Mouse (Mus musculus) C2C12 (cell line): ENCODE measurements around the gene Chn2. TPM values are rescaled to one million over a fixed set of nuclear protein-coding genes. Genes with fewer than 3 reads are reported as not detected.

Experiments used
- H3K27me3 ChIP-seq: one replicate; pipeline ENCODE4 v1.6.1; 2011; ENCODE audit not compliant: control insufficient read depth, insufficient read depth, insufficient read length
- H3K36me3 ChIP-seq: one replicate; pipeline ENCODE4 v1.6.1; 2011; ENCODE audit not compliant: control insufficient read depth, insufficient read depth
- H3K4me3 ChIP-seq: one replicate; pipeline ENCODE4 v1.5.1; 2011; ENCODE audit warnings: mild to moderate bottlenecking, control low read depth; ENCODE audit not compliant: poor library complexity, insufficient read depth, severe bottlenecking
- H3K79me2 ChIP-seq: one replicate; pipeline ENCODE4 v1.6.1; 2011; ENCODE audit not compliant: control insufficient read depth, insufficient read depth
- H3K79me3 ChIP-seq: one replicate; pipeline ENCODE4 v1.6.1; 2011; ENCODE audit warnings: low read depth, control low read depth
- H3ac ChIP-seq: one replicate; pipeline ENCODE3; 2011; ENCODE audit warnings: low read depth; ENCODE audit not compliant: control insufficient read depth, insufficient read length
- CEBPB ChIP-seq: IDR thresholded peaks from one replicate; pipeline ENCODE4 v1.6.1; 2011; ENCODE audit warnings: low read depth, mild to moderate bottlenecking, control low read depth, moderate library complexity
- CTCF ChIP-seq: IDR thresholded peaks from one replicate; pipeline ENCODE4 v1.5.1; 2011; ENCODE audit not compliant: control insufficient read depth, insufficient read depth, insufficient read length
- FOSL1 ChIP-seq: IDR thresholded peaks from one replicate; pipeline ENCODE4 v1.8.0; 2011; ENCODE audit warnings: mild to moderate bottlenecking, low read length; ENCODE audit not compliant: poor library complexity, insufficient read depth, severe bottlenecking
- MAX ChIP-seq: IDR thresholded peaks from one replicate; pipeline ENCODE4 v1.6.1; 2011; ENCODE audit warnings: mild to moderate bottlenecking, control low read depth
- MYOD1 ChIP-seq: IDR thresholded peaks from one replicate; pipeline ENCODE4 v1.6.1; 2011; ENCODE audit warnings: low read depth; ENCODE audit not compliant: control insufficient read depth, insufficient read length
- MYOG ChIP-seq: IDR thresholded peaks from one replicate; pipeline ENCODE4 v1.6.1; 2011; ENCODE audit not compliant: control insufficient read depth, insufficient read length; ENCODE audit errors: extremely low read depth
- USF1 ChIP-seq: IDR thresholded peaks from one replicate; pipeline ENCODE4 v1.6.1; 2011; ENCODE audit warnings: low read depth, mild to moderate bottlenecking, control low read depth, moderate library complexity
- polyA plus RNA-seq: library from polyadenylated mRNA; unstranded; fragments of >200 nt; fragmentation: generic; extraction: Trizol; gene quantifications from one replicate; pipeline ENCODE4 v1.2.1, GENCODE M21; 2012; ENCODE audit warnings: missing spikeins

Chn2 gene
- polyA plus RNA-seq, 1 experiment, result 6.4 TPM

DNA sequence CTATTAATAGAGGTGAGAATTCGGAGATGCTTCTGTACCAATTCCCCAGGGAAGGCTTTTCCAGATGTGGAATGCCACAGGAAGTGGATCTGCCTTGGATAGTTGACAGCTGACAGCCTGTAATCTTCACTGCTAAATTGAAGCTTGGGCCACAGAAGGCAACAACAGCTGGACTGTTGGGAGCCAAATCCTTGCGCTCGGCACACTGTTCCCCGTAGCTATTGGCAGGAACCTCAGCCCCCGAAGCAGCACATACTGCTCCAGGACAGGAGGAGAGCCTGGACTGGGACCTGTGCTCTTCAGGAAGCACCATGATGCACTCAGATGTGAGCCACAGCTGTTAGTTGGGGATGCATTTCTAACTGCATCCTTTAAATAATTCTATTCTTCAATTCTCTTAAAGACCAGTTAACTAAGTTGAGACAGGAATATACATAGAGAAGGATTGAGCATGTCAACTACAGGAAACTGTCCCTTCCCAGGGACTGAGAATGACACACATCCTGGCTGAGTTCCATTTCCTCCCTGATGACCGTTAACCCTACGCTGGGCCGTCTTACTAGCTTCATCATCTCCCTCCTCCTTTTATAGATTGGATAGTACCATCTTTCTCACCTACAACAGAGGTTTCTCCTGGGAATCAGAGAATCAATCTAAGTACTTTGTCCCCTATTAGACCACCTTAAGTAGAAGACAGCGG, 64.1 kb downstream of the Chn2 start:
- no peak overlapping the region for H3ac ChIP-seq
- no peak for TF ChIP-seq FOSL1
- TF ChIP-seq MAX, result no peak
- TF ChIP-seq CEBPB, result no peak
- no peak for TF ChIP-seq MYOG
- no peak for TF ChIP-seq CTCF
- TF ChIP-seq USF1, result no peak
- no peak for TF ChIP-seq MYOD1
- no peaks in the 10 kb centered on the region for H3K36me3 ChIP-seq
- no peaks in the 10 kb centered on the region for H3K79me3 ChIP-seq
- H3K4me3 ChIP-seq, result no peak overlapping the region
- H3K27me3 ChIP-seq, result no peaks in the 10 kb centered on the region
- H3K79me2 ChIP-seq, result no peaks in the 10 kb centered on the region

DNA sequence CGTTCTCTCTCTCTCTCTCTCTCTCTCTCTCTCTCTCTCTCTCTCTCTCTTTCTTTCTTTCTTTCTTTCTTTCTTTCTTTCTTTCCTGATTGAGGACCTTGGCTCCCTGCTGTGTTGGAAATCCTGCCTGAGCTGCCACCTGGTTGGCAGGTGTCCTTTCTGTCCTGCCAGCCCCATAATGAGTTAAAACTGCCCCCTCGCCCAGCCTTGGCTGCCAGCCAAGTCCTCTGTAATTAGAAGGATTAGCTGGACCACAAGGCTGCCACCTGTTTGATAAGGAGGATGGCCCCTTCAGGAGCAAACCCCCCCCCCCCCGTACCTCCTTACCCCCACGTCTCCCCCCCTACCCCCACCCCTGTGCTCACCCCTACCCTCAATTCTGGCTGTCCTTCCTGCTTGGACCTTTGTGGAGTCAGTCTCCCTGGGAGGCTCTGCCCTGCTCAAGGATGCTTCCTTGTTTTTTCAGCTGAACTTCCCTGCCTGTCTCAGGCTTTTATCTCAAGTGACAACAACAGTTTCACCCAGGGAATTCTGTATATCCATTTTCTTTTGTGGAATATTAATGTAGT, 72.1 kb downstream of the Chn2 start:
- TF ChIP-seq MAX (no peak), CEBPB (no peak), MYOD1 (no peak), MYOG (no peak), FOSL1 (no peak), CTCF (no peak), USF1 (no peak)
- no peaks in the 10 kb centered on the region for H3K36me3 ChIP-seq
- H3K27me3 ChIP-seq, result no peaks in the 10 kb centered on the region
- no peaks in the 10 kb centered on the region for H3K79me2 ChIP-seq
- H3ac ChIP-seq, result no peak overlapping the region
- H3K4me3 ChIP-seq, result no peak overlapping the region
- peaks cover 2% of the 10 kb centered on the region for H3K79me3 ChIP-seq

DNA sequence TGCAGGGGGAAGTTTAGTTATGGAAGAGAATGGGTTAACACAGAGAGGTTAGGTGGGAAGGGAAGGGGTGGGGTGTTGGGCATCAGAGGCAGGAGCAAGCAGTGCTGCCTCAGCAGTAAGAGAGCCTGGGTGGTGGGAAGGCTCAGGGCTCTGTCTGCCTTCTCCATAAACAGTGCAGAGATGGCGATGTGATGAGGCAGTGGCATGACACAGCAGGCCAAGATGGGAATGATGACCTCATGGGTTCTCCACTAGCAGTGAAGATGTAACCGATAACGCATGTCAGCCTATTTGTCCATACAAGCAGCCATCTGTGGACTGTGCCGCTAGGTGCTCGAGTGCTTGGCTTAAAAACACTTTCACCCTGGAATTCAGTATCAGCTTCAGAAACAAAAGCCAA, 74.0 kb downstream of the Chn2 start:
- no peak overlapping the region for H3K4me3 ChIP-seq
- no peaks in the 10 kb centered on the region for H3K79me2 ChIP-seq
- H3ac ChIP-seq, result no peak overlapping the region
- no peak for TF ChIP-seq MYOD1
- TF ChIP-seq MAX, result no peak
- TF ChIP-seq CEBPB, result no peak
- TF ChIP-seq CTCF, result no peak
- no peak for TF ChIP-seq MYOG
- TF ChIP-seq USF1, result no peak
- TF ChIP-seq FOSL1, result no peak
- no peaks in the 10 kb centered on the region for H3K27me3 ChIP-seq
- no peaks in the 10 kb centered on the region for H3K36me3 ChIP-seq
- H3K79me3 ChIP-seq, result peaks cover 2% of the 10 kb centered on the region

DNA sequence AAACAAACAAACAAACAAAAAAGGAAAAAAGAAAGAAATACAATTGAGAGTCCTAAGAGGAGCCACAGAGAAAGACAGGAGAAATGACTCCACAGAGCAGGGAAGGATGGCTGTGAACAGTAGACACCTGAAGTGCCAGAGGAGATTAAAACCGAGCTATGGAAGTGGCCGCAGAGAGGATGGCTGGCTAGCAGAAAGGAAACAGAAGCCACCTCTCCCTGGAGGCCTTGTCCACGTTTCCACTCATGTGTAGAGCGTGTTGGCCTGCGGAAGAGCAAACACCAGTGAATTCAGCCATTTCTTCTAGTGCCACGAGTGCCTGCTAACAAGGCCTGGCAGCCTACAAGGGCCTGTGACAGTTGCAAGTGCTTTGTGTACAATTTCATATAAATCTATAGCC, 75.1 kb downstream of the Chn2 start:
- Histone ChIP-seq H3K79me2 (no peaks in the 10 kb centered on the region), H3K79me3 (peaks cover 2% of the 10 kb centered on the region), H3K27me3 (no peaks in the 10 kb centered on the region), H3ac (no peak overlapping the region), H3K4me3 (no peak overlapping the region), H3K36me3 (no peaks in the 10 kb centered on the region)
- TF ChIP-seq FOSL1, result no peak
- no peak for TF ChIP-seq MYOD1
- no peak for TF ChIP-seq USF1
- TF ChIP-seq CTCF, result no peak
- TF ChIP-seq MAX, result no peak
- no peak for TF ChIP-seq MYOG
- TF ChIP-seq CEBPB, result no peak

DNA sequence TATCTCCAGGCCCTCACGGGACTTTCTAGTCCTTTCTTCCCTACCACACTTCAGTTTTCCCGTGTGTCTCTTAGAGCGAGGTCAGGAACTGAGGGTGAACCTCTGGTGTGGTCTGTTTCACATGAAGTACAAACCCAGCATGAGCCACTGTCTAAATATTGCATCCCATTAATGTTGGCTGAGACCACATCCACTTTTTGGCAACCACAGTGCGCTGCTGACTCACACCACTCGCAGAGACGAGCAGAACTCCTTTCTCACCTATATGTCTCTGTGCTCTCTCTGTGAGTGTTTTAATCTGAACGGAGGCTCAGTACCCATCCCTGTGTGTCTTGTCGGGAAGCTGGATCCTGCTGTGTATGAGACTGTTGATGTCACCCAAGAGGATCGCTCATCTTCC, 76.9 kb downstream of the Chn2 start:
- H3K27me3 ChIP-seq, result no peaks in the 10 kb centered on the region
- TF ChIP-seq MYOD1 (peak; percentile 6), CEBPB (peak; percentile 51), FOSL1 (no peak), MYOG (no peak), CTCF (no peak), USF1 (no peak), MAX (no peak)
- H3K79me3 ChIP-seq, result peaks cover 2% of the 10 kb centered on the region
- no peaks in the 10 kb centered on the region for H3K79me2 ChIP-seq
- no peak overlapping the region for H3ac ChIP-seq
- H3K36me3 ChIP-seq, result no peaks in the 10 kb centered on the region
- H3K4me3 ChIP-seq, result no peak overlapping the region
